Mouse (Mus musculus) C2C12 (cell line): ENCODE results near the gene Btaf1. TPM values are rescaled to one million over a fixed set of nuclear protein-coding genes. Genes with fewer than 3 reads are reported as not detected.
A peak's percentile ranks its signal among the peaks of the same experiment; 100 is the strongest.

Experiments
- H3K27me3 ChIP-seq: one replicate; pipeline ENCODE4 v1.6.1; 2011; ENCODE audit not compliant: control insufficient read depth, insufficient read depth, insufficient read length
- H3K36me3 ChIP-seq: one replicate; pipeline ENCODE4 v1.6.1; 2011; ENCODE audit not compliant: control insufficient read depth, insufficient read depth
- H3K4me3 ChIP-seq: one replicate; pipeline ENCODE4 v1.5.1; 2011; ENCODE audit warnings: mild to moderate bottlenecking, control low read depth; ENCODE audit not compliant: poor library complexity, insufficient read depth, severe bottlenecking
- H3K79me2 ChIP-seq: one replicate; pipeline ENCODE4 v1.6.1; 2011; ENCODE audit not compliant: control insufficient read depth, insufficient read depth
- H3K79me3 ChIP-seq: one replicate; pipeline ENCODE4 v1.6.1; 2011; ENCODE audit warnings: low read depth, control low read depth
- H3ac ChIP-seq: one replicate; pipeline ENCODE3; 2011; ENCODE audit warnings: low read depth; ENCODE audit not compliant: control insufficient read depth, insufficient read length
- CEBPB ChIP-seq: IDR thresholded peaks from one replicate; pipeline ENCODE4 v1.6.1; 2011; ENCODE audit warnings: low read depth, mild to moderate bottlenecking, control low read depth, moderate library complexity
- CTCF ChIP-seq: IDR thresholded peaks from one replicate; pipeline ENCODE4 v1.5.1; 2011; ENCODE audit not compliant: control insufficient read depth, insufficient read depth, insufficient read length
- FOSL1 ChIP-seq: IDR thresholded peaks from one replicate; pipeline ENCODE4 v1.8.0; 2011; ENCODE audit warnings: mild to moderate bottlenecking, low read length; ENCODE audit not compliant: poor library complexity, insufficient read depth, severe bottlenecking
- MAX ChIP-seq: IDR thresholded peaks from one replicate; pipeline ENCODE4 v1.6.1; 2011; ENCODE audit warnings: mild to moderate bottlenecking, control low read depth
- MYOD1 ChIP-seq: IDR thresholded peaks from one replicate; pipeline ENCODE4 v1.6.1; 2011; ENCODE audit warnings: low read depth; ENCODE audit not compliant: control insufficient read depth, insufficient read length
- MYOG ChIP-seq: IDR thresholded peaks from one replicate; pipeline ENCODE4 v1.6.1; 2011; ENCODE audit not compliant: control insufficient read depth, insufficient read length; ENCODE audit errors: extremely low read depth
- USF1 ChIP-seq: IDR thresholded peaks from one replicate; pipeline ENCODE4 v1.6.1; 2011; ENCODE audit warnings: low read depth, mild to moderate bottlenecking, control low read depth, moderate library complexity
- long read RNA-seq, 2 experiments: library from polyadenylated mRNA; unstranded; transcript quantifications; one replicate each; pipeline ENCODE4 v2.0.0; 2019 to 2020
- polyA plus RNA-seq: library from polyadenylated mRNA; unstranded; fragments of >200 nt; fragmentation: generic; extraction: Trizol; gene quantifications from one replicate; pipeline ENCODE4 v1.2.1, GENCODE M21; 2012; ENCODE audit warnings: missing spikeins

Btaf1 gene
- polyA plus RNA-seq = 5.3 TPM
- long read RNA-seq, experiment 1, partial matches to known transcripts = 0 of 1 reads
- long read RNA-seq, experiment 1, other reads (novel, unspliced or antisense) = 1 of 1 reads
- long read RNA-seq, experiment 2, full-length matches to known transcripts = 14 of 58 reads
- long read RNA-seq, experiment 2, partial matches to known transcripts = 35 of 58 reads
- long read RNA-seq, experiment 2, other reads (novel, unspliced or antisense) = 9 of 58 reads

DNA sequence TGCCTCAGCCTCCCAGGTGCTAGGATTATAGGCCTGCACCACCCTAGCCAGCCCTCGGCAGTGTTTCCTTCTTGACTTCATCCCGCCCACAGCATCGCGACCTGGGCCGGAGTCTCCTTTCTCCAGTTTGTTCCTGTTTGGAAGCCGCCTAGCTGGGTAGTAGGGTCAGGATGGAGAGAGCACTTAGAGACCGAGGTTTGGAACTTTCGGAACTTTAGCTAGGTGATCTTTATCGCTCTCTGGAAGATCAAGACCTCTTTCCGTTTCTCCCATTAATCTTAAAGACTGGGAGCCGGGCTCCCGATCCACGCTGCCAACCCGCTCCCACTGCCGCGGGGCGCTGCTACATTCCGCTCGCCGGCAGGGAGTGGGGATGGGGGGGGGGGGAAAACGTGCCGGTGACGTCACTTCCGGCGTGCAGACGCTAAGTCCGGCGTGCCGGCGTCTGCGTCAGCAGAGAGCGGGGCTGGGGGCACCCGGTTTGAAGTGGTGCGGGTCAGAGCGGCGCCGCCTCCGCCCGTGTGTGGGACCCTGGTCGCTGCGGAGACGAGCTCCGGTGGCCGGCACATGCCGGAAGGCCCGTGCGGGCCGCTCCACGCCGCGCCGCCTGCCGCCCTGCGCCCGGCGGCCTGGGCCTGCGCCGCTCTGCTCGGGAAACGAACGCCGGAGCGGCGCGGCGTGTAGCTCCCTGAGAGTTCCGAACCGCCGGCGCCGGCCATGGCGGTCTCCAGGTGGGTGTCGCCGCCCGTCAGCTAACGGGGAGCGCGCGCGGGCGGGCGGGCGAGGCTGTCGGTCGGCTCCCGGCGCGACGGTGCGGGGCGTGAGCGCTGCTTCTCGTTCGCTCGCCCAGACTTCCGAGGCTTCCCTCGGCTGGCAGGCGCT is at the start of gene Btaf1:
TSS of gene Btaf1 (plus strand) at position 409 of the 882 bp plus-strand sequence.
- peak within 1 kb of the TSS; percentile 73 for H3K4me3 ChIP-seq
- H3K79me2 ChIP-seq = peaks cover 51% of the 10 kb centered on the region
- peaks cover 47% of the 10 kb centered on the region for H3K79me3 ChIP-seq
- TF ChIP-seq FOSL1 = no peak
- TF ChIP-seq MYOD1 = no peak
- TF ChIP-seq MAX = peak; percentile 26
- TF ChIP-seq CTCF = no peak
- no peak for TF ChIP-seq MYOG
- TF ChIP-seq CEBPB = peak; percentile 14
- no peak for TF ChIP-seq USF1
- H3ac ChIP-seq = peak within 1 kb of the TSS; percentile 98
- H3K27me3 ChIP-seq = no peaks in the 10 kb centered on the region
- peaks cover 11% of the 10 kb centered on the region for H3K36me3 ChIP-seq

DNA sequence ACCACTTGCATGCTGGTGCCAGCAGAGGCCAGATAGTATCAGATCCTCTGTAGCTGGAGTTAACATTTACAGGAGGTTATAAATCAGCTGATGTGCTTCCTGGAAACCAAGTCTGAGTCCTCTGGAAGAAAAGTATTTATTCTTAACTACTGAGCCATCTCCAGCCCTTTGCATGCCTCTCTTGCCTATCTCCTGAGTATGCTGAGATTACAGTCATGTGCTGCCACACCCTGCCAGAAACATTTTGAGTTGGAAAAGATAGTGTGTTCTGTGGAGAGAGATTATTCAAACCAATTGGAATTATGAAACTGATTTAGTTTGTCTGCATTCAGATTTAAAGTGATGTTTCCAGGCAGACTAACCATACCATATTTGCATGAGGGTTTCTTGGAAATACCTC is 48.5 kb upstream of the Btaf1 start:
- peaks cover 91% of the 10 kb centered on the region for H3K36me3 ChIP-seq
- H3K79me3 ChIP-seq = no peaks in the 10 kb centered on the region
- TF ChIP-seq MYOG = no peak
- TF ChIP-seq MAX = no peak
- H3ac ChIP-seq = no peak overlapping the region
- no peak overlapping the region for H3K4me3 ChIP-seq
- no peaks in the 10 kb centered on the region for H3K79me2 ChIP-seq
- H3K27me3 ChIP-seq = no peaks in the 10 kb centered on the region

GRCm38 (mm10) chr19:36878743-36879495 is 47.0 kb upstream of the Btaf1 start:
- Histone ChIP-seq H3ac (no peak overlapping the region), H3K79me2 (no peaks in the 10 kb centered on the region), H3K27me3 (no peaks in the 10 kb centered on the region), H3K36me3 (peaks cover 91% of the 10 kb centered on the region), H3K4me3 (no peak overlapping the region), H3K79me3 (no peaks in the 10 kb centered on the region)
- TF ChIP-seq CTCF (no peak), MAX (no peak), CEBPB (no peak), USF1 (no peak), MYOD1 (no peak), FOSL1 (no peak), MYOG (no peak)

DNA sequence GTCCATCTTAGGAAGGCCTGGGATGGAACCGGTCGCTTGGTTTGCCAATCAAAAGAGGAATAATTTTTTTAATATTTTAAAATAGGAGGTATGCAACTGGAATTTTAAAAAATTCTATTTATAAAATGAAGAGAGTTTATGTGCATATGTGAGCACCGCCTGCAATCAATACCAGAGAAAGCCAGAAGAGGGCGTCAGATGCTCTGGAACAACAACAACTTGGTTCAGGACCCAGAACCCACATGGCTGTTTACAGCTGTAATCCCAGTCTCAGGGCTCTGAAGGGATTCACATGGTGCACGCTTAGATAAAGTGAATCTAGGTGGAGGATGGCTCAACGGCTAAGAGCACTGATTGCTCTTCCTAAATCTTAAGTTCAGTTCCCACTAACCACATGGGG is 42.8 kb upstream of the Btaf1 start:
- Histone ChIP-seq H3K79me2 (no peaks in the 10 kb centered on the region), H3K36me3 (peaks cover 91% of the 10 kb centered on the region), H3K4me3 (no peak overlapping the region), H3K27me3 (no peaks in the 10 kb centered on the region), H3K79me3 (no peaks in the 10 kb centered on the region), H3ac (no peak overlapping the region)
- TF ChIP-seq MYOD1 (no peak), MAX (no peak), CEBPB (no peak), USF1 (no peak), FOSL1 (no peak)

GRCm38 (mm10) chr19:36886316-36886715 is 39.6 kb upstream of the Btaf1 start:
- Histone ChIP-seq H3K36me3 (peaks cover 94% of the 10 kb centered on the region), H3K79me2 (no peaks in the 10 kb centered on the region), H3K4me3 (no peak overlapping the region), H3ac (no peak overlapping the region), H3K79me3 (no peaks in the 10 kb centered on the region), H3K27me3 (no peaks in the 10 kb centered on the region)
- TF ChIP-seq MAX (no peak), CTCF (no peak), FOSL1 (no peak), MYOG (no peak), USF1 (no peak), MYOD1 (no peak), CEBPB (no peak)
